Comparison of ENCODE assay signal across 31 mouse cellular contexts in genomic region chr9:75334440-75334839, GRCm38 (mm10). TPM values are rescaled to one million over a fixed set of nuclear protein-coding genes. Genes with fewer than 3 reads are reported as not detected.
A peak's percentile ranks its signal among the peaks of the same experiment; 100 is the strongest.
DNase-seq lines count a peak whose midpoint lies in the region; ATAC-seq and TF ChIP-seq lines count a peak whose summit lies in the region.
"Had no signal": no experiment of that assay in that cellular context is flagged by ENCODE, and none has a peak within 500 bp of the region (broad histone marks: within the 10 kb centered on the region; RNA-seq: fewer than 3 reads in every experiment).

No protein-coding gene starts in this region.

- peak; percentile 38; the same call in 1 of the 2 replicates for TF ChIP-seq CTCF in layer of hippocampus, adult 2 months (conservative IDR thresholded peaks at IDR 0.05)
- TF ChIP-seq CTCF in testis, adult 2 months (IDR thresholded peaks at IDR 0.05; ENCODE audit: control insufficient read depth, insufficient read depth, insufficient replicate concordance, low read depth, low read length): peak; percentile 53; the same call in 1 of the 2 replicates

- no peaks in the 10 kb centered on the region for H3K27me3 ChIP-seq in testis, adult 2 months (ENCODE audit: control insufficient read depth, insufficient read depth, low read length)
- H3K27me3 ChIP-seq in forebrain, embryonic 14.5 days (replicated peaks; ENCODE audit: control insufficient read depth, insufficient read depth, low read length): no peaks in the 10 kb centered on the region
- H3K27me3 ChIP-seq: embryonic facial prominence, embryonic 13.5 days; forebrain, embryonic 12.5 days; heart, embryonic 13.5 days; hindbrain, embryonic 13.5 days; neural tube, embryonic 15.5 days; stomach, embryonic 15.5 days had no signal

- DNase-seq in layer of hippocampus, adult 2 months (ENCODE audit: low spot score in 2 of 2): no peak
- no peak for DNase-seq in layer of hippocampus, postnatal 36 days
- no peak for DNase-seq in testis, postnatal 14 days (ENCODE audit: low spot score)
- peak; percentile 43 for DNase-seq in ZHBTc4 (ENCODE audit: low read depth, low spot score)
- DNase-seq in forebrain, embryonic 14.5 days (ENCODE audit: low spot score): no peak
- DNase-seq in gastrocnemius, adult 8-10 months (ENCODE audit: low spot score in 2 of 2): no peak
- DNase-seq: adrenal gland, adult 8-10 months; cerebellum, adult 11-12 months; embryo, embryonic 11 days; gastrocnemius, postnatal 14 days; heart, adult 18-20 months; heart, postnatal 14 days; kidney, adult 9 months; kidney, postnatal 25 days; lung, adult 2 months had no signal

- ATAC-seq in forebrain, embryonic 14.5 days: no peak

- H3K9me3 ChIP-seq in forebrain, embryonic 14.5 days (replicated peaks; ENCODE audit: control insufficient read depth, low read length): no peaks in the 10 kb centered on the region
- H3K9me3 ChIP-seq: embryonic facial prominence, embryonic 13.5 days; forebrain, embryonic 12.5 days; heart, embryonic 13.5 days; hindbrain, embryonic 13.5 days; limb, embryonic 10.5 days; neural tube, embryonic 15.5 days; stomach, embryonic 15.5 days had no signal

- no peaks in the 10 kb centered on the region for H3K4me1 ChIP-seq in testis, adult 2 months (ENCODE audit: control insufficient read depth, insufficient read depth, low read length)
- no peaks in the 10 kb centered on the region for H3K4me1 ChIP-seq in forebrain, embryonic 14.5 days (ENCODE audit: control insufficient read depth, insufficient read depth, low read length)
- H3K4me1 ChIP-seq: embryonic facial prominence, embryonic 13.5 days; forebrain, embryonic 12.5 days; heart, embryonic 13.5 days; hindbrain, embryonic 13.5 days; limb, embryonic 10.5 days; neural tube, embryonic 15.5 days; stomach, embryonic 15.5 days had no signal

- H3K4me3 ChIP-seq in layer of hippocampus, adult 2 months: no peak overlapping the region
- no peak overlapping the region for H3K4me3 ChIP-seq in testis, adult 2 months (ENCODE audit: control insufficient read depth, low read depth, low read length)
- no peak overlapping the region for H3K4me3 ChIP-seq in forebrain, embryonic 14.5 days (ENCODE audit: low read depth, low read length)
- H3K4me3 ChIP-seq: embryonic facial prominence, embryonic 13.5 days; erythroblast, embryonic 14.5 days; forebrain, embryonic 12.5 days; heart, embryonic 13.5 days; hindbrain, embryonic 13.5 days; limb, embryonic 10.5 days; neural tube, embryonic 15.5 days; stomach, embryonic 15.5 days had no signal

- WGBS in forebrain, embryonic 14.5 days: 84% methylated on average over 4 of the region's 4 CpGs

- TF ChIP-seq POLR2A in testis, adult 2 months (IDR thresholded peaks at IDR 0.05; ENCODE audit: control insufficient read depth, low read depth, low read length): no peak

- no peak overlapping the region for H3K9ac ChIP-seq in forebrain, embryonic 14.5 days (ENCODE audit: low read length)
- H3K9ac ChIP-seq: embryonic facial prominence, embryonic 13.5 days; forebrain, embryonic 12.5 days; heart, embryonic 13.5 days; hindbrain, embryonic 13.5 days; neural tube, embryonic 15.5 days; stomach, embryonic 15.5 days had no signal

- H3K27ac ChIP-seq in layer of hippocampus, adult 2 months: no peak overlapping the region
- no peak overlapping the region for H3K27ac ChIP-seq in testis, adult 2 months (ENCODE audit: control insufficient read depth, insufficient read depth, low read depth, low read length)
- H3K27ac ChIP-seq in forebrain, embryonic 14.5 days (ENCODE audit: low read depth, low read length): no peak overlapping the region
- H3K27ac ChIP-seq: embryonic facial prominence, embryonic 13.5 days; forebrain, embryonic 12.5 days; heart, embryonic 13.5 days; hindbrain, embryonic 13.5 days; limb, embryonic 10.5 days; macrophage; neural tube, embryonic 15.5 days; stomach, embryonic 15.5 days had no signal

- H3K4me2 ChIP-seq in forebrain, embryonic 14.5 days (ENCODE audit: low read length): no peak overlapping the region
- H3K4me2 ChIP-seq: embryonic facial prominence, embryonic 13.5 days; forebrain, embryonic 12.5 days; heart, embryonic 13.5 days; hindbrain, embryonic 13.5 days; midbrain, embryonic 11.5 days; neural tube, embryonic 15.5 days; stomach, embryonic 15.5 days had no signal

- no peaks in the 10 kb centered on the region for H3K36me3 ChIP-seq in testis, adult 2 months (ENCODE audit: control insufficient read depth, insufficient read depth, low read length)
- peaks cover 64% of the 10 kb centered on the region for H3K36me3 ChIP-seq in forebrain, embryonic 14.5 days (ENCODE audit: control insufficient read depth, insufficient read depth, low read length)

RNA-seq across cellular contexts. Expression of gene Bcl2l10, which starts 13.1 kb away (rescaled TPM):
- not detected for total RNA-seq in layer of hippocampus, adult 2 months (2021)
- total RNA-seq in layer of hippocampus, postnatal 36 days (2021): under 1 TPM in 1 of 2 experiments, not detected in 1; 0.27 TPM
- polyA plus RNA-seq in testis, adult 2 months (2012; rRNA removed): 0.08 TPM in 1 of 2 replicates, not detected in the other
- not detected in 2 replicates for polyA plus RNA-seq in forebrain, embryonic 14.5 days (2014; fragmentation: Nextera tagmentation; extraction: Ambion mirVana)
- not detected for total RNA-seq in gastrocnemius, adult 8-10 months (2022)
- total RNA-seq: gastrocnemius, postnatal 14 days; heart, postnatal 14 days; left cerebral cortex, adult 18-20 months; liver, adult 2 months had no signal
- polyA plus RNA-seq: C2C12; embryonic facial prominence, embryonic 13.5 days; erythroblast, embryonic 14.5 days; forebrain, embryonic 12.5 days; heart, embryonic 13.5 days; hindbrain, embryonic 13.5 days; intestine, embryonic 14.5 days; limb, embryonic 10.5 days; liver, adult 2 months; macrophage; midbrain, embryonic 11.5 days; neural tube, embryonic 15.5 days; stomach, embryonic 15.5 days; thymus, postnatal 0 days had no signal

RNA-seq across cellular contexts. Expression of gene Gnb5, which starts 28.4 kb away (rescaled TPM):
- total RNA-seq in layer of hippocampus, adult 2 months (2021): 100 to 1,000 TPM; 125 to 127 TPM
- total RNA-seq in layer of hippocampus, postnatal 36 days (2021): 100 to 1,000 TPM; 115 to 128 TPM
- 3.7 and 4.0 TPM in 2 replicates for polyA plus RNA-seq in testis, adult 2 months (2012; rRNA removed)
- 53.2 and 57.5 TPM in 2 replicates for polyA plus RNA-seq in forebrain, embryonic 14.5 days (2014; fragmentation: Nextera tagmentation; extraction: Ambion mirVana)
- total RNA-seq in gastrocnemius, adult 8-10 months (2022): 10 to 100 TPM in 3 of 4 experiments, 1 to 10 TPM in 1; 8.9 to 13.8 (median 12.0) TPM
- polyA plus RNA-seq: erythroblast, embryonic 14.5 days had no signal

Comparison
In these comparisons a context has a peak if more than half of its experiments do, and no peak if none do; other contexts are left out.
1. RNA of gene Gnb5, which starts 28.4 kb away (total RNA-seq): 115 to 128 TPM in layer of hippocampus, postnatal 36 days and 125 to 127 TPM in layer of hippocampus, adult 2 months; 8.9 to 13.8 TPM in gastrocnemius, adult 8-10 months; every median in the first group is over 4 times any median in the second.